Mouse (Mus musculus): Measurements from ENCODE around the gene Spg20. TPM values are rescaled to one million over a fixed set of nuclear protein-coding genes. Genes with fewer than 3 reads are reported as not detected.

Gene Spg20
- polyA plus RNA-seq, 1 experiment from 2014 or later: 14.1 TPM

- Histone ChIP-seq H3K4me1 (replicated peaks) (no peaks in the 10 kb centered on the region), H3K4me3 (no peak overlapping the region), H3K9me3 (no peaks in the 10 kb centered on the region), H3K36me3 (no peaks in the 10 kb centered on the region), H3K27me3 (no peaks in the 10 kb centered on the region), H3K9ac (no peak overlapping the region), H3K27ac (replicated peaks) (no peak overlapping the region), H3K4me2 (no peak overlapping the region)
- WGBS: 59% methylated on average over 5 of the region's 5 CpGs
- peak; percentile 60 for ATAC-seq (ENCODE audit: low FRiP score, low read depth)
Observed at GRCm38 (mm10) chr3:55157413-55157812, 45.5 kb downstream of the Spg20 start.

GRCm38 (mm10) chr3:55161144-55161543 is 49.2 kb downstream of the Spg20 start:
- no peak overlapping the region for H3K9ac ChIP-seq
- no peak overlapping the region for H3K4me3 ChIP-seq
- H3K4me2 ChIP-seq: no peak overlapping the region
- no peaks in the 10 kb centered on the region for H3K36me3 ChIP-seq
- WGBS: 46% methylated on average over 7 of the region's 7 CpGs
- H3K27me3 ChIP-seq: no peaks in the 10 kb centered on the region
- ATAC-seq (ENCODE audit: low FRiP score, low read depth): 0 out of 2 replicates have a peak, but pooled peaks have one; percentile 68
- no peak overlapping the region for H3K27ac ChIP-seq (replicated peaks)
- H3K4me1 ChIP-seq (replicated peaks): no peaks in the 10 kb centered on the region
- H3K9me3 ChIP-seq: no peaks in the 10 kb centered on the region

- no peak overlapping the region for H3K4me2 ChIP-seq
- no peak for ATAC-seq (ENCODE audit: low FRiP score, low read depth)
- no peak overlapping the region for H3K27ac ChIP-seq (replicated peaks)
- H3K36me3 ChIP-seq: no peaks in the 10 kb centered on the region
- H3K9ac ChIP-seq: no peak overlapping the region
- H3K27me3 ChIP-seq: no peaks in the 10 kb centered on the region
- no peaks in the 10 kb centered on the region for H3K4me1 ChIP-seq (replicated peaks)
- no peaks in the 10 kb centered on the region for H3K9me3 ChIP-seq
- H3K4me3 ChIP-seq: no peak overlapping the region
- WGBS: 52% methylated on average over 4 of the region's 4 CpGs
Observed at GRCm38 (mm10) chr3:55163510-55163909, 51.6 kb downstream of the Spg20 start.

GRCm38 (mm10) chr3:55172478-55172877 is 60.6 kb downstream of the Spg20 start:
- 81% methylated on average over 3 of the region's 3 CpGs for WGBS
- H3K9ac ChIP-seq: no peak overlapping the region
- no peak overlapping the region for H3K4me2 ChIP-seq
- H3K27me3 ChIP-seq: no peaks in the 10 kb centered on the region
- no peak for ATAC-seq (ENCODE audit: low FRiP score, low read depth)
- no peak overlapping the region for H3K27ac ChIP-seq (replicated peaks)
- H3K36me3 ChIP-seq: no peaks in the 10 kb centered on the region
- H3K9me3 ChIP-seq: no peaks in the 10 kb centered on the region
- no peaks in the 10 kb centered on the region for H3K4me1 ChIP-seq (replicated peaks)
- no peak overlapping the region for H3K4me3 ChIP-seq

GRCm38 (mm10) chr3:55177271-55177670 is 65.4 kb downstream of the Spg20 start:
- no peaks in the 10 kb centered on the region for H3K9me3 ChIP-seq
- H3K4me2 ChIP-seq: no peak overlapping the region
- no peak overlapping the region for H3K9ac ChIP-seq
- 54% methylated on average over 6 of the region's 6 CpGs for WGBS
- H3K4me1 ChIP-seq (replicated peaks): no peaks in the 10 kb centered on the region
- H3K27me3 ChIP-seq: no peaks in the 10 kb centered on the region
- H3K27ac ChIP-seq (replicated peaks): no peak overlapping the region
- ATAC-seq (ENCODE audit: low FRiP score, low read depth): no peak
- H3K36me3 ChIP-seq: no peaks in the 10 kb centered on the region
- no peak overlapping the region for H3K4me3 ChIP-seq

- H3K9me3 ChIP-seq: no peaks in the 10 kb centered on the region
- peak; percentile 27; the same call in 1 of the 2 replicates for ATAC-seq (ENCODE audit: low FRiP score, low read depth)
- no peaks in the 10 kb centered on the region for H3K4me1 ChIP-seq (replicated peaks)
- no peaks in the 10 kb centered on the region for H3K27me3 ChIP-seq
- no peak within 1 kb of the TSS for H3K4me3 ChIP-seq
- no peak within 1 kb of the TSS for H3K4me2 ChIP-seq
- no peak within 1 kb of the TSS for H3K27ac ChIP-seq (replicated peaks)
- H3K9ac ChIP-seq: no peak within 1 kb of the TSS
- no peaks in the 10 kb centered on the region for H3K36me3 ChIP-seq
- 95% methylated on average over 22 of the region's 22 CpGs for WGBS
Observed at GRCm38 (mm10) chr3:55181766-55182165, 69.9 kb downstream of the Spg20 start, which contains the start of gene Sohlh2. TSS of gene Sohlh2 (plus strand) at chr3:55182028.

Small RNAs within 50 kb of the gene (microRNA-seq; reads per million reads assigned to microRNA genes)
- not detected for gene Gm22029

Other genes with a start within 250 kb of the Spg20 start
- 1.2 and 1.4 TPM in 2 replicates for gene Sertm1, start 196.2 kb upstream of the Spg20 start, polyA plus RNA-seq (2015; fragmentation: Nextera tagmentation; extraction: Ambion mirVana)
- 1.4 and 2.1 TPM in 2 replicates for gene Ccna1, start 56.6 kb upstream of the Spg20 start, polyA plus RNA-seq (2015; fragmentation: Nextera tagmentation; extraction: Ambion mirVana)
- 0.13 TPM in 1 of 2 replicates, not detected in the other for gene Ccdc169, start 25.2 kb downstream of the Spg20 start, polyA plus RNA-seq (2015; fragmentation: Nextera tagmentation; extraction: Ambion mirVana)
- 0.10 and 0.12 TPM in 2 replicates for gene Sohlh2, start 69.9 kb downstream of the Spg20 start, polyA plus RNA-seq (2015; fragmentation: Nextera tagmentation; extraction: Ambion mirVana)
- gene Dclk1, start 130.3 kb downstream of the Spg20 start, polyA plus RNA-seq (2015; fragmentation: Nextera tagmentation; extraction: Ambion mirVana): 246 and 266 TPM in 2 replicates